Mouse (Mus musculus): ENCODE results near the gene Olfr360. TPM values are rescaled to one million over a fixed set of nuclear protein-coding genes. Genes with fewer than 3 reads are reported as not detected.

Olfr360 gene
- polyA plus RNA-seq (2014; fragmentation: Illumina TruSeq; extraction: RNeasy Lipid Tissue Mini Kit (QIAGEN cat#74804)) = not detected

DNA sequence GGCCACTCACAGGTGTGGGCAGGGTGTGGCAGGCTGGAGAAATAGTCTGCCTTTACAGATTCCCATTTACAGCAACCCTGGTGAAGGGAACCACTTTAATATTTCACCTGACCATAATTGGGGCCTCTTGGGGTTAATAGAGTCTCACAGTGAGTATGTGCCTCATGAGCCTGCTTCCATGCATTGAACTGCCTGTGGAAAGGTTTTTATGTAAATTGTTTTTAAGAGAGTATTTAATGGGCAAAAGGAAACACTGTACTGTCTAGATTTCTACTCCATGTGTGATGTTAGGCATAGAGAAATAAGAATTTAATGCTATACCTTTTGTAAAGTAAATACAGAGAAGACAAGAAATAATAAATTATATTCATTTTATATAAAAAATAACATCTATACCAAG is at the start of gene Olfr360:
Gene Olfr360 (plus strand): TSS at position 301 of the 400 bp plus-strand sequence.

DNA sequence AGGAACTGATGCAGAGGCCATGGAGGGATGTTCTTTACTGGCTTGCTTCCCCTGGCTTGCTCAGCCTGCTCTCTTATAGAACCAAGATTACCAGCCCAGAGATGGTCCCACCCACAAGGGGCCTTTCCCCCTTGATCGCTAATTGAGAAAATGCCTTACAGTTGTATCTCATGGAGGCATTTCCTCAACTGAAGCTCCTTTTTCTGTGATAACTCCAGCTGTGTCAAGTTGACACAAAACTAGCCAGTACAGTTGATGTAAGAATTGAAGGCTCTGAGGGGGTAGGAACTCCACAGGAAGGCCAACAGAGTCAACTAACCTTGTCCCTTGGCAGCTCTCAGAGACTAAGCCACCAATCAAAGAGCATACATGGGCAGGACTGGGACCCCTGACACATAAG is 23.6 kb downstream of the Olfr360 start, which contains the start of gene Olfr361:
Gene Olfr361 (minus strand): TSS at position 101 of the 400 bp plus-strand sequence.

DNA sequence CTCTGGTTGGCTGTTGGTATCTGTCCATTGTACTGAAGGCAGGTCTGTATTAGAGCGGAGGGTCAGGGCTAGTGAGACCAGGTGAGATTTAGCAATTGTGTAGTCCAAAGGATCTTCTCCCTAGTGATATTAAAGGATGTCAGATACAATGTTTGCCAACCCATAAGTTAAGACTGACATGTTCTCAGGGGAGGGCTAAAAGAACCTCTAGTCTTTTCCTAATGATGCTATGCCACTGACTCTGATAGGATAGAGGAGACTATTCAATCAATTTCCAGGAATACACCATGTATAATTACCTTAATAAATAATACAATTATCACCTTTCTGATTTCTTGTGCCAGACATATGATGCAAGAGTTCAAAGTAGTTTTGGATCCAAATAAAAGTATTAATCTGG is 52.3 kb downstream of the Olfr360 start, which contains the start of gene Olfr362:
Gene Olfr362 (minus strand): TSS at position 101 of the 400 bp plus-strand sequence.

Other genes starting within 250 kb of the Olfr360 start
- gene Olfr3, start 248.7 kb upstream of the Olfr360 start, polyA plus RNA-seq (2014; fragmentation: Illumina TruSeq; extraction: RNeasy Lipid Tissue Mini Kit (QIAGEN cat#74804)) = not detected
- not detected for gene Olfr350, start 219.4 kb upstream of the Olfr360 start, polyA plus RNA-seq (2014; fragmentation: Illumina TruSeq; extraction: RNeasy Lipid Tissue Mini Kit (QIAGEN cat#74804))
- not detected for gene Olfr351, start 203.1 kb upstream of the Olfr360 start, polyA plus RNA-seq (2014; fragmentation: Illumina TruSeq; extraction: RNeasy Lipid Tissue Mini Kit (QIAGEN cat#74804))
- not detected for gene Olfr352, start 197.3 kb upstream of the Olfr360 start, polyA plus RNA-seq (2014; fragmentation: Illumina TruSeq; extraction: RNeasy Lipid Tissue Mini Kit (QIAGEN cat#74804))
- gene Olfr353, start 172.8 kb upstream of the Olfr360 start, polyA plus RNA-seq (2014; fragmentation: Illumina TruSeq; extraction: RNeasy Lipid Tissue Mini Kit (QIAGEN cat#74804)) = not detected
- gene Olfr354, start 160.1 kb upstream of the Olfr360 start, polyA plus RNA-seq (2014; fragmentation: Illumina TruSeq; extraction: RNeasy Lipid Tissue Mini Kit (QIAGEN cat#74804)) = not detected
- gene Olfr355, start 136.8 kb upstream of the Olfr360 start, polyA plus RNA-seq (2014; fragmentation: Illumina TruSeq; extraction: RNeasy Lipid Tissue Mini Kit (QIAGEN cat#74804)) = not detected
- not detected for gene Olfr356, start 128.6 kb upstream of the Olfr360 start, polyA plus RNA-seq (2014; fragmentation: Illumina TruSeq; extraction: RNeasy Lipid Tissue Mini Kit (QIAGEN cat#74804))
- not detected for gene Olfr357, start 71.9 kb upstream of the Olfr360 start, polyA plus RNA-seq (2014; fragmentation: Illumina TruSeq; extraction: RNeasy Lipid Tissue Mini Kit (QIAGEN cat#74804))
- gene Olfr358, start 56.4 kb upstream of the Olfr360 start, polyA plus RNA-seq (2014; fragmentation: Illumina TruSeq; extraction: RNeasy Lipid Tissue Mini Kit (QIAGEN cat#74804)) = not detected
- gene Olfr361, start 23.5 kb downstream of the Olfr360 start, polyA plus RNA-seq (2014; fragmentation: Illumina TruSeq; extraction: RNeasy Lipid Tissue Mini Kit (QIAGEN cat#74804)) = not detected
- gene Olfr362, start 52.2 kb downstream of the Olfr360 start, polyA plus RNA-seq (2014; fragmentation: Illumina TruSeq; extraction: RNeasy Lipid Tissue Mini Kit (QIAGEN cat#74804)) = not detected
- gene Olfr364-ps1, start 73.6 kb downstream of the Olfr360 start, polyA plus RNA-seq (2014; fragmentation: Illumina TruSeq; extraction: RNeasy Lipid Tissue Mini Kit (QIAGEN cat#74804)) = not detected
- not detected for gene Olfr365, start 122.5 kb downstream of the Olfr360 start, polyA plus RNA-seq (2014; fragmentation: Illumina TruSeq; extraction: RNeasy Lipid Tissue Mini Kit (QIAGEN cat#74804))
- gene Olfr366, start 145.8 kb downstream of the Olfr360 start, polyA plus RNA-seq (2014; fragmentation: Illumina TruSeq; extraction: RNeasy Lipid Tissue Mini Kit (QIAGEN cat#74804)) = not detected

Measured in ovary, adult 10 weeks (tissue).